Mouse (Mus musculus) liver, embryonic 13.5 days (tissue): ENCODE results near the gene Rpl18a. TPM values are rescaled to one million over a fixed set of nuclear protein-coding genes. Genes with fewer than 3 reads are reported as not detected.
A peak's percentile ranks its signal among the peaks of the same experiment; 100 is the strongest.

ENCODE experiments used
- ATAC-seq: fragments of 200-750 bp; cut with Nextera tagmentation; 2 replicates; pipeline ENCODE4 v1.8.0; 2017; ENCODE audit warnings: low read depth, mild to moderate bottlenecking, moderate number of reproducible peaks, moderate library complexity
- DNase-seq: peaks from one replicate; pipeline ENCODE4 v3.0.0; 2022
- H3K27ac ChIP-seq: fragments of 300-500 bp; sonication (generic); 2 replicates; pipeline ENCODE4 v1.5.1; 2015; ENCODE audit warnings: moderate library complexity, mild to moderate bottlenecking, inconsistent platforms
- H3K27me3 ChIP-seq: fragments of 300-500 bp; sonication (generic); 2 replicates; pipeline ENCODE4 v1.6.1; 2015; ENCODE audit warnings: mild to moderate bottlenecking, inconsistent platforms
- H3K36me3 ChIP-seq: fragments of 300-500 bp; sonication (generic); 2 replicates; pipeline ENCODE4 v1.6.1; 2015; ENCODE audit warnings: mild to moderate bottlenecking, inconsistent platforms
- H3K4me1 ChIP-seq: fragments of 300-500 bp; sonication (generic); replicated peaks from 2 replicates; pipeline ENCODE4 v1.6.1; 2015; ENCODE audit warnings: inconsistent platforms
- H3K4me2 ChIP-seq: fragments of 300-500 bp; sonication (generic); 2 replicates; pipeline ENCODE4 v1.6.1; 2015; ENCODE audit warnings: inconsistent platforms, mild to moderate bottlenecking, moderate library complexity
- H3K4me3 ChIP-seq: fragments of 300-500 bp; sonication (generic); replicated peaks from 2 replicates; pipeline ENCODE4 v1.5.1; 2015; ENCODE audit warnings: mild to moderate bottlenecking, inconsistent platforms
- H3K9ac ChIP-seq: fragments of 300-500 bp; sonication (generic); 2 replicates; pipeline ENCODE4 v1.6.1; 2015; ENCODE audit warnings: mild to moderate bottlenecking, inconsistent platforms
- H3K9me3 ChIP-seq: fragments of 300-500 bp; sonication (generic); replicated peaks from 2 replicates; pipeline ENCODE4 v1.6.1; 2016; ENCODE audit warnings: inconsistent platforms
- WGBS: fragments of 180-500 bp; shearing (Covaris S2); methylation state at CpG from one replicate; pipeline ENCODE4 v1.1.7; 2015; ENCODE audit not compliant: insufficient replicate concordance; 5-methylcytosine and 5-hydroxymethylcytosine counted together
- polyA plus RNA-seq: library from polyadenylated mRNA; unstranded; fragments of >200 nt; fragmentation: Nextera tagmentation; extraction: Ambion mirVana; gene quantifications from 2 replicates; pipeline ENCODE4 v1.2.1, GENCODE M21; 2015

Gene Rpl18a
- polyA plus RNA-seq, 1 experiment from 2014 or later: 3,100 TPM

GRCm38 (mm10) chr8:70866001-70866520 is 31.2 kb downstream of the Rpl18a start:
- Histone ChIP-seq H3K27me3 (peaks cover 45% of the 10 kb centered on the region), H3K36me3 (peaks cover 15% of the 10 kb centered on the region), H3K4me1 (peaks cover 68% of the 10 kb centered on the region), H3K4me3 (peak overlapping the region; percentile 74), H3K9me3 (no peaks in the 10 kb centered on the region), H3K4me2 (peak overlapping the region; percentile 88), H3K9ac (peak overlapping the region; percentile 68), H3K27ac (peak overlapping the region; percentile 91)
- no peak for DNase-seq
- peak; percentile 13; the same call in 1 of the 2 replicates for ATAC-seq
- whole genome bisulfite sequencing: 10% methylated on average over 12 of the region's 12 CpGs

- Histone ChIP-seq H3K36me3 (peaks cover 15% of the 10 kb centered on the region), H3K9me3 (no peaks in the 10 kb centered on the region), H3K9ac (peak overlapping the region; percentile 77), H3K4me3 (peak overlapping the region; percentile 74), H3K27ac (peak overlapping the region; percentile 91), H3K27me3 (peaks cover 49% of the 10 kb centered on the region), H3K4me1 (peaks cover 68% of the 10 kb centered on the region), H3K4me2 (peak overlapping the region; percentile 88)
- DNase-seq: peak; percentile 97
- under 1% methylated on average over 46 of the region's 46 CpGs for WGBS
- peak; percentile 87 for ATAC-seq
Observed at GRCm38 (mm10) chr8:70865350-70866000, 31.7 kb downstream of the Rpl18a start.

GRCm38 (mm10) chr8:70864712-70865221 is 32.4 kb downstream of the Rpl18a start:
- H3K4me2 ChIP-seq: peak overlapping the region; percentile 88
- H3K4me1 ChIP-seq: peaks cover 63% of the 10 kb centered on the region
- DNase-seq (no peak), ATAC-seq (no peak)
- no peaks in the 10 kb centered on the region for H3K9me3 ChIP-seq
- 2% methylated on average over 24 of the region's 24 CpGs for WGBS
- H3K4me3 ChIP-seq: peak overlapping the region; percentile 74
- H3K9ac ChIP-seq: peak overlapping the region; percentile 77
- no peak overlapping the region for H3K27ac ChIP-seq
- H3K27me3 ChIP-seq: peaks cover 53% of the 10 kb centered on the region
- peaks cover 15% of the 10 kb centered on the region for H3K36me3 ChIP-seq

GRCm38 (mm10) chr8:70863956-70864711 is 33.1 kb downstream of the Rpl18a start:
- ATAC-seq (no peak), DNase-seq (no peak)
- peaks cover 53% of the 10 kb centered on the region for H3K27me3 ChIP-seq
- H3K4me3 ChIP-seq: peak overlapping the region; percentile 74
- no peaks in the 10 kb centered on the region for H3K9me3 ChIP-seq
- peak overlapping the region; percentile 88 for H3K4me2 ChIP-seq
- H3K36me3 ChIP-seq: peaks cover 15% of the 10 kb centered on the region
- H3K9ac ChIP-seq: peak overlapping the region; percentile 13
- peaks cover 57% of the 10 kb centered on the region for H3K4me1 ChIP-seq
- H3K27ac ChIP-seq: no peak overlapping the region
- WGBS: 1% methylated on average over 46 of the region's 46 CpGs

GRCm38 (mm10) chr8:70862824-70863641 is 34.2 kb downstream of the Rpl18a start, which contains the start of gene Kcnn1:
Gene Kcnn1 (minus strand): TSS chr8:70863258.
- DNase-seq: no peak
- H3K4me1 ChIP-seq: peaks cover 52% of the 10 kb centered on the region
- H3K9ac ChIP-seq: peak within 1 kb of the TSS; percentile 19; the same call in 1 of the 2 replicates
- peaks cover 6% of the 10 kb centered on the region for H3K36me3 ChIP-seq
- ATAC-seq: no peak
- 2% methylated on average over 55 of the region's 55 CpGs for WGBS
- H3K27me3 ChIP-seq: peaks cover 53% of the 10 kb centered on the region
- H3K9me3 ChIP-seq: no peaks in the 10 kb centered on the region
- H3K4me3 ChIP-seq: peak within 1 kb of the TSS; percentile 74
- H3K4me2 ChIP-seq: peak within 1 kb of the TSS; percentile 88
- no peak within 1 kb of the TSS for H3K27ac ChIP-seq

GRCm38 (mm10) chr8:70857516-70857915 is 39.7 kb downstream of the Rpl18a start:
- Histone ChIP-seq H3K4me3 (no peak overlapping the region), H3K27me3 (peaks cover 53% of the 10 kb centered on the region), H3K9me3 (no peaks in the 10 kb centered on the region), H3K4me2 (no peak overlapping the region), H3K9ac (0 out of 2 replicates have a peak overlapping the region, but pooled peaks have one; percentile 60), H3K36me3 (no peaks in the 10 kb centered on the region), H3K27ac (no peak overlapping the region), H3K4me1 (peaks cover 26% of the 10 kb centered on the region)
- DNase-seq (no peak), ATAC-seq (no peak)
- WGBS: 20% methylated on average over 4 of the region's 4 CpGs

GRCm38 (mm10) chr8:70856541-70857197 is 40.5 kb downstream of the Rpl18a start:
- ATAC-seq (peak; percentile 79), DNase-seq (peak; percentile 65)
- Histone ChIP-seq H3K4me1 (peaks cover 31% of the 10 kb centered on the region), H3K4me2 (peak overlapping the region; percentile 78), H3K36me3 (no peaks in the 10 kb centered on the region), H3K9ac (peak overlapping the region; percentile 60), H3K27me3 (peaks cover 50% of the 10 kb centered on the region), H3K27ac (no peak overlapping the region), H3K9me3 (no peaks in the 10 kb centered on the region), H3K4me3 (peak overlapping the region; percentile 53)
- WGBS: 9% methylated on average over 33 of the region's 33 CpGs

- Histone ChIP-seq H3K4me2 (peak overlapping the region; percentile 78; the same call in 1 of the 2 replicates), H3K4me1 (peaks cover 38% of the 10 kb centered on the region), H3K36me3 (no peaks in the 10 kb centered on the region), H3K9ac (no peak overlapping the region), H3K27me3 (peaks cover 47% of the 10 kb centered on the region), H3K27ac (no peak overlapping the region), H3K4me3 (no peak overlapping the region), H3K9me3 (no peaks in the 10 kb centered on the region)
- no peak for ATAC-seq
- no peak for DNase-seq
- 55% methylated on average over 5 of the region's 5 CpGs for WGBS
Observed at GRCm38 (mm10) chr8:70856028-70856427, 41.2 kb downstream of the Rpl18a start.

GRCm38 (mm10) chr8:70853863-70854262 is 43.3 kb downstream of the Rpl18a start:
- Histone ChIP-seq H3K4me2 (no peak overlapping the region), H3K4me3 (no peak overlapping the region), H3K27ac (no peak overlapping the region), H3K36me3 (no peaks in the 10 kb centered on the region), H3K9me3 (no peaks in the 10 kb centered on the region), H3K9ac (no peak overlapping the region), H3K27me3 (peaks cover 54% of the 10 kb centered on the region), H3K4me1 (peaks cover 43% of the 10 kb centered on the region)
- DNase-seq (no peak), ATAC-seq (no peak)
- 23% methylated on average over 2 of the region's 2 CpGs for WGBS

GRCm38 (mm10) chr8:70852595-70853231 is 44.5 kb downstream of the Rpl18a start:
- 80% methylated on average over 41 of the region's 41 CpGs for WGBS

More at GRCm38 (mm10) chr8:70852595-70853231, 44.5 kb downstream of the Rpl18a start:
- H3K36me3 ChIP-seq: no peaks in the 10 kb centered on the region
- no peak overlapping the region for H3K27ac ChIP-seq
- H3K27me3 ChIP-seq: peaks cover 63% of the 10 kb centered on the region
- no peak overlapping the region for H3K9ac ChIP-seq
- no peak overlapping the region for H3K4me3 ChIP-seq
- no peak overlapping the region for H3K4me2 ChIP-seq
- no peaks in the 10 kb centered on the region for H3K9me3 ChIP-seq
- H3K4me1 ChIP-seq: peaks cover 34% of the 10 kb centered on the region
- no peak for DNase-seq
- ATAC-seq: no peak
